Mouse (Mus musculus) gastrocnemius, postnatal 25 days (tissue): ENCODE data around the gene A2ml1. TPM values are rescaled to one million over a fixed set of nuclear protein-coding genes. Genes with fewer than 3 reads are reported as not detected.

Experiments
- DNase-seq: peaks from one replicate; pipeline ENCODE4 v3.0.0; 2022
- total RNA-seq, 2 experiments: library from RNA; stranded (reverse); gene quantifications; 1 replicate in 1 of 2; 2 replicates in 1 of 2; pipeline ENCODE4 v1.2.3; 2021

Gene A2ml1
- total RNA-seq, 2 experiments from 2014 or later = not detected

GRCm38 (mm10) chr6:128549463-128550452 lies 31.6 kb downstream of the A2ml1 start:
- DNase-seq = no peak

DNA sequence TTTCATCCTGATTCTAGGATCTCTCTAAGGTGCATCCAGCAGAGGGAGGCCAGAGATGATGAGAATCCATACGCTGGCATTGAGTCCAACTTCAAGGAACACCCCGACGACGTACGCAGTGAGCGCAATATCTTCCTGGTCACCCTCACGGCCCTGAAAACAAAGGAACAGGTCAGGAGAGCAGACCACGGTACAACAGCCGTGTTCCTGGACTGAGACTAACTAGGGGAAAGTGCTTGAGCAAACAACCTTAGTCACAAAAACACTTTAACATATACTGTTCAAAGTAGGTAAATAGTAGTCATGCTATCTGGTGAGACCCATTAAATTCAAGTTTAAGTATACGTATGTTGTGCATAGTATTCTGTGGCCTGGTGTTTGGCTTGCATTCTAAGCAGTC lies 32.9 kb downstream of the A2ml1 start:
- no peak for DNase-seq

DNA sequence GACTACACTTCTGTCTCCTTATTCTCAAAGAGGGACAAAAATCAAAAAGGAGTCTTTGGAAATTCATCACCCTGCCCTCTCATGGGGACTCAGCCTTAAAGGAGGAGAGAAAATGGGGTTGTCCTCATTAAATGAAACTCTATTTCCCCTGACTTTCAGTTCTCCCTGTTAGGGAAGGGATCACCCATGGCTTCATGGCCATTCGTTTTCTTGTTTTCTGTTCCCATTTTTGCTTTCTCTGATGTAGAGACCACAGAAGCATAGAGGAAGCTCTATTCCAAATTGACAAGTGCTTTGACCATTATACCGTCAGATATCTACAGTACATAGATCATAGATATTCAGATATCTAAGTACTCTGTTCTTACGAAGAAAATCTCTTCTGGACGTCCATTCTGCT lies 36.0 kb downstream of the A2ml1 start:
- DNase-seq = no peak

GRCm38 (mm10) chr6:128543226-128543625 lies 38.2 kb downstream of the A2ml1 start:
- no peak for DNase-seq

- no peak for DNase-seq
Measured at GRCm38 (mm10) chr6:128535250-128535649, 46.2 kb downstream of the A2ml1 start.

DNA sequence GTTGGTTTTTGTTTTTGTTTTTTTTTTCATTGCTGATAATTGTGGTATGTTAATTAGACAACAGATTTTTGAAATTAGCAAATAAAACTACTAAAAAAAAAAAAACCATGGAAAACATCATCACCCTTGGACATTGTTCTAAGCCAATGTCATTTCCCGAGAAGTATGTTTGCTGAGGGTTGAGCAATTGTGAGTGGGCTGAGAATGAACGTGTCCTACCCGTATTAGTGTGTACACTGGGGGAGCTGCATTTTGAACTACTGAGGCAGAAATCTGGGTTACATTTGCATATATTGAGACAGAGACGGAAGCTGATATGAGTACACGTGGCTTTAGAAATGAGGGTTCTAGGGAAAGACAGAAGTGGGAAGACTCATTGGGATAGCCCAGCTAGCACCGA lies 48.1 kb downstream of the A2ml1 start:
- no peak for DNase-seq

DNA sequence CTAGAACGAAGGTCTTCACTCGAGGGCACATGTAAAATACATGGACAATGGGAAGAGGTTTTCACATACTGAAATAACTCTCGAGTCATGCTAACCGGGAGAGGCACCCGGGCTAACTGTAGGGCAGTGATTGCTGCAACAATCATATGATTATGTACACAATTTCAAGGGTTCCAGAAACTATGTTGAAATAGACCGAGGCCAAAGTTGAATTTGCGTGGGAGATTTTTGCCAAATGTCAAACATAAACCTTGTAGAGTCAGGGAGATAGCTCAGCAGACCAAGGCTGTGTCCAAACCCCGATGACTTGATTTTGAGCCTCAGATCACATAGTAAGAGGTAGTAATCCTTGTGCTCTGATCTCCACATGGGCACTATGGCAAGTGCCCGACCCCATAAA lies 48.7 kb downstream of the A2ml1 start:
- no peak for DNase-seq

DNA sequence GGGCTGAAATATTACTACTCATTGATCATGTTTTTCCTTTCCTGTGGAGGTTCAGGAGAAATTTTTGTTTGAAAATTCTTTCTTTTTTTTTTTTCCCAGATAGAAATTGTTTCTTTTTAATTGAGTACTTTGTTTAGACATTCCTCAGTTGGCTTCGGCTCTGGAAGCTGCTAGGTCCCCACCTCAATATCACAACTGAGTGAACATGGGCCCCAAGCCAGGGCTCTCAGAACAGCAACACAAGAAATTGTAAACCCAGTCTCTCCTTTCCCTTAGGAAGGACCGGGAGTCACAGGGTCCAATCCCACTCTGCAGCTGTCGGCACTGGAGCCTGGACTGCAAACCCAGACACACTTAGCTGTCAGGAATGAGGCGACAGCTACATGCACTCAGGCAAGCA lies 52.9 kb downstream of the A2ml1 start:
- DNase-seq = no peak

DNA sequence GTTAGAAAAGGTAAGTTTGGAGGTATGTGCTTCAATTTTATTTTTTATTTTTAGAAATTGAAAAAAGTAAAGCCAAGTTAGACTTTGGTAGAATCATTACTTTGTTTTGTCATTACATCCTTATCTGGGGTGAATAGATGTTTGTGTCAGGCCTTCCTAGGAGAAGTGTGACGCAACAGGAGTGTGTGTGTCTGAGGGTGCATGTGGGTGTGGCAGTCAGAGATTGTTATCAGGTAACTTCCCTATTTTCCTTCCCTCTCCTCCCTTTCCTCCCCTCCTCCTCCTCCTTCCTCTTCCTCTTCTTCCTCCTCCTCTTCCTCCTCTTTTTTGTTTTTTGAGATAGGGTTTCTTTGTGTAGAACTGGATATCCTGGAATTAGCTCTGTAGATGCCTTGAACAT lies 54.3 kb downstream of the A2ml1 start:
- no peak for DNase-seq

GRCm38 (mm10) chr6:128526601-128527000 lies 54.8 kb downstream of the A2ml1 start, which contains the start of gene Pzp:
Gene Pzp (minus strand): TSS chr6:128526720.
- DNase-seq = no peak

DNA sequence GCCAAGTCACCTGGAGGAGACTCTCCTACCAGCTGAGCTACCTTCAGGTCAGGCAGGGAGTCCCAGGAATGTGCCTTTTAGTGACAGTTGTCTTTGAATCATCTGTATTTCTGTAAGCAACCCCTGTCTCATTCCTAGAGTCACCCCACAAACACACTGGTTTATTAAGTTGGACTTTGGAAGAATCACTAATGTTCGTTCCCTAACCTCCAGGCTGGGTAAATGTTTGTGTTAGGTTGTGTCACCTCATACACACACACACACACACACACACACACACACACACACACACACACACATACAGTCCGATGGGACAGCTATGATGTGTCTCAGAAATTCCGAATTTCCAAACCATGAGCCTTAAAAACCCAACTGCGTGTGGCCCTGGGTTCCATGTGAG lies 55.6 kb downstream of the A2ml1 start:
- DNase-seq = no peak

- no peak for DNase-seq
Measured at GRCm38 (mm10) chr6:128523360-128523759, 58.0 kb downstream of the A2ml1 start.

DNA sequence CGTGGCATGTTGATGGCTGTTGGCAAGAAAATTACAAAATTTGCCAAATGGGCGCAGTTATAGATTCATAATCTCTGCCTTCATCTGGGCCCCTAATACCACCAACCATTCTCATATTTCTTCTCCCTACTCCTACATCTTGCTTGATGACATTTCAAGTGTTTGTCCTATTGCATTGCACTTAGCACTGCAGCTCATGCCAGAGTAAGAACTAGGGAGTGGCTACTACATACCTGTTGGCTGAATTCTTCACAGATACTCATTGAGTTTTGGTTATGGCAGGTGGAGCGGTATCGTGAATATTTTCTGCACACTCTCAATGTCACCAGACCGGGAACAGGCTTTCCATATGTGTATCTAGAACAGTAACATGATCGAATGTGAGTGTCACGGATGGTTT lies 62.2 kb downstream of the A2ml1 start:
- no peak for DNase-seq

- no peak for DNase-seq
Measured at GRCm38 (mm10) chr6:128505676-128506236, 75.7 kb downstream of the A2ml1 start.

DNA sequence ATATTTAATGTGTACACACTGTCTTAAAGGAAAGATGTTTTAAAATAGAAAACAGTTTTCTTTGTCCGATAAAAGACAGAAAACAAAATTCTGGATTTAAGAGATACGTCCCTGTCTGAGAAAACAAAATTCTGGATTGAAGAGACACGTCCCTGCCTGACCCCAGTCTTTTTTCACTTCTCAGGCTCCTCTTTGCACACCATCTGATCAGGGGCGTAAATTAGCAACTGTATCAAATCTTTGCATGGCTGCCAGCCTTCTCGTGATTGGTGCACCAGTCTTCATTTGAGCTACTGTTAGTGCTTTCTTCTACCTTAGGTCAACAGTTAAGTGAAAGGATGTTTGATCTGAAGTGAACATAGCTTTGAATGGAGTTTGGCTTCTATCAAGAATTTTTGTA lies 76.7 kb downstream of the A2ml1 start:
- DNase-seq = no peak

DNA sequence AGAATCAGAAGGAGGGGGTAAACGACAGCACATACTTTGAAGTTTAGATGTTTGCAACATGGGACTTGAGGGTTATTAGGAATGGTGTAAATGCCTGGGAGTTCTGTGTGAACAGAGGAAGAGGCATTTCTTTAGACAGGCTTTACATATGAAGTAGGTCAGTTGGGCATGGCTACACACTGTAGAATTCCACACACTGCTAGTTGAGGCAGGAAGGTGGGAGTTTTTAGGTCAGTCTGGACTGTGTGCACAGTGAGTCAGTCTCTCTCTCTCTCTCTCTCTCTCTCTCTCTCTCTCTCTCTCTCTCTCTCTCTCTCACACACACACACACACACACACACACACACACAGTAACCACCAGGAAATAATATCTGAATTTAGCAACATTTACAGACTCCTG lies 86.1 kb downstream of the A2ml1 start:
- no peak for DNase-seq

DNA sequence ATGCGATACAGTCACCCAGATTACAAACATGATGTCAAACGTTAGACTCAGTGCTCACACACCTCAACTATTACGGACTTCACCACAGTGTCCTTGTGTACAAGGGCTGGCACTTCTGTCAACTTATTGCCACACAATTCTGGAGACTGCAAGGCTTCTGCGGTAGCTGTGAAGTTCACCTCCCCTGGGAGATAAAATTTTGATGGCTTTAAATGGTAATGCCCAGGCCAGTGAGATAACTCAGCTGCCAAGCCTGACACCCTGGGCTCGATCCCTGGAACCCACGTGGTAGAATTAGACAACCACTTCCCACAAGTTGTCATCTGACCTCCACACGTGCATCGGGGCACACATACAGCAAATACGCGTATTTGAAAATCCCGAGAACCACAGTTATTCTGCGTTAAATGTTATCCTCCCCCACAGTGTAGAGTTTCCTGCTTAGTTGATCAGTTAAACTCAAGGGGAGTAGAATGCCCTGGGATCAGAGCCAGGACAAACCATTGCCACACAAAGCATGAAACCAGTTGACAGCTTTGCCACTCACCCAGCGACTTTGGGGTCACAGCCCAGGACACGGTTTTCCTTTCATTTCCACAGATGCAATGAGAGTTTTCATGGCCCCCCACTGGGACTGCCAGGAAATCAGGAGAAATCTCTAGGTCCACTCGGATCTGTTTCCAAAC lies 86.6 kb downstream of the A2ml1 start:
- no peak for DNase-seq

GRCm38 (mm10) chr6:128491916-128492315 lies 89.5 kb downstream of the A2ml1 start:
- no peak for DNase-seq

DNA sequence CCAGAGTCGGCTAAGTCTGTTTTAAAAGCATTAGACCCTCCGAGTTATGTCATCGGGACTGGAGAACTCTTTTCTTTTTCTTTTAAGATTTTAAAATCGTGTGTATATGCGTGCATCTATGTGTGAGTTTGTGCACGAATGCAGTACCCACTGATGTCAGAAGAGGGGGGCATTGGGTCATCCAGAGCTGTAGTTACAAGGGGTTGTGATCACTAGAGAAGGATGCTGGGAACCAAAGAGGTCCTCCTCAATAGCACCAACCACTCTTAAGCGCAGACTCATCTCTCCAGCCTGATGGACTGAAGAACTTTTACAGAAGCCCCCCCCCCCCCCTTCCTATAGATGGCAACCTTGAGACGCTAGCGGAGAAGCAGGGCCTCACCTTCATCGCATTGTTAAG lies 91.3 kb downstream of the A2ml1 start:
- no peak for DNase-seq
